Mouse (Mus musculus): ENCODE results near the gene Snrpc. TPM values are rescaled to one million over a fixed set of nuclear protein-coding genes. Genes with fewer than 3 reads are reported as not detected.
"Not testable (repeated sequence)": the region's sequence is repeated elsewhere in the genome, so short reads cannot be mapped to it uniquely, and the experiment has no call there.

Snrpc gene
- total RNA-seq (2021), result 10 to 100 TPM; 66.9 to 69.7 TPM
- long read RNA-seq, experiment 1, transcript Snrpc-201 (6 exons, 758 nt), result major isoform, 36 of 37 reads
- long read RNA-seq, experiment 1, partial matches to known transcripts, result 0 of 37 reads
- long read RNA-seq, experiment 1, other reads (novel, unspliced or antisense), result 1 of 37 reads
- long read RNA-seq, experiment 2, transcript Snrpc-201 (6 exons, 758 nt), result major isoform, 41 of 44 reads
- long read RNA-seq, experiment 2, partial matches to known transcripts, result 2 of 44 reads
- long read RNA-seq, experiment 2, other reads (novel, unspliced or antisense), result 0 of 44 reads

- DNase-seq (ENCODE audit: low spot score), result not testable (repeated sequence)
These were observed at the start of gene Snrpc for GRCm38 (mm10) chr17:27837850-27838249. Gene Snrpc (plus strand): TSS chr17:27838150.

- no peak for DNase-seq (ENCODE audit: low spot score)
These were observed 49.3 kb upstream of the Snrpc start for GRCm38 (mm10) chr17:27788456-27789172.

GRCm38 (mm10) chr17:27790015-27790414, 47.9 kb upstream of the Snrpc start:
- no peak for DNase-seq (ENCODE audit: low spot score)

GRCm38 (mm10) chr17:27790976-27791375, 47.0 kb upstream of the Snrpc start:
- no peak for DNase-seq (ENCODE audit: low spot score)

GRCm38 (mm10) chr17:27791556-27791955, 46.4 kb upstream of the Snrpc start:
- no peak for DNase-seq (ENCODE audit: low spot score)

GRCm38 (mm10) chr17:27792516-27792915, 45.4 kb upstream of the Snrpc start:
- DNase-seq (ENCODE audit: low spot score), result no peak

- DNase-seq (ENCODE audit: low spot score), result no peak
These were observed 44.8 kb upstream of the Snrpc start for GRCm38 (mm10) chr17:27793144-27793543.

GRCm38 (mm10) chr17:27796780-27797179, 41.2 kb upstream of the Snrpc start:
- peak; percentile 67 for DNase-seq (ENCODE audit: low spot score)

- DNase-seq (ENCODE audit: low spot score), result peak; percentile 43
These were observed 40.5 kb upstream of the Snrpc start for GRCm38 (mm10) chr17:27797341-27797872.

- DNase-seq (ENCODE audit: low spot score), result no peak
These were observed 38.0 kb upstream of the Snrpc start for GRCm38 (mm10) chr17:27799771-27800584.

GRCm38 (mm10) chr17:27800710-27801648, 37.0 kb upstream of the Snrpc start:
- no peak for DNase-seq (ENCODE audit: low spot score)

GRCm38 (mm10) chr17:27803752-27804151, 34.2 kb upstream of the Snrpc start:
- DNase-seq (ENCODE audit: low spot score), result no peak

- no peak for DNase-seq (ENCODE audit: low spot score)
These were observed 33.7 kb upstream of the Snrpc start for GRCm38 (mm10) chr17:27804156-27804690.

GRCm38 (mm10) chr17:27804803-27805770, 32.9 kb upstream of the Snrpc start:
- no peak for DNase-seq (ENCODE audit: low spot score)

GRCm38 (mm10) chr17:27807542-27808078, 30.3 kb upstream of the Snrpc start:
- DNase-seq (ENCODE audit: low spot score), result no peak

- no peak for DNase-seq (ENCODE audit: low spot score)
These were observed 27.2 kb upstream of the Snrpc start for GRCm38 (mm10) chr17:27810569-27811331.

GRCm38 (mm10) chr17:27811980-27812379, 26.0 kb upstream of the Snrpc start:
- no peak for DNase-seq (ENCODE audit: low spot score)

GRCm38 (mm10) chr17:27814606-27815005, 23.3 kb upstream of the Snrpc start:
- DNase-seq (ENCODE audit: low spot score), result no peak

Data from gastrocnemius, adult 18-20 months (tissue).